Mouse (Mus musculus): ENCODE measurements around the gene Prrc2c. TPM values are rescaled to one million over a fixed set of nuclear protein-coding genes. Genes with fewer than 3 reads are reported as not detected.
A peak's percentile ranks its signal among the peaks of the same experiment; 100 is the strongest.
"Not testable (repeated sequence)": the region's sequence is repeated elsewhere in the genome, so short reads cannot be mapped to it uniquely, and the experiment has no call there.

The Prrc2c gene
- polyA plus RNA-seq (2015; fragmentation: Nextera tagmentation; extraction: Ambion mirVana) = 64.4 and 75.8 TPM in 2 replicates

GRCm38 (mm10) chr1:162740401-162740835 lies at the start of gene Prrc2c:
Gene Prrc2c (minus strand): TSS chr1:162740556.
- Histone ChIP-seq H3K4me3 (ENCODE audit: low read depth, low read length) (peak within 1 kb of the TSS; percentile 93), H3K27ac (ENCODE audit: low read depth, low read length) (peak within 1 kb of the TSS; percentile 96), H3K4me2 (replicated peaks; ENCODE audit: low read depth) (peak within 1 kb of the TSS; percentile 77), H3K36me3 (ENCODE audit: control insufficient read depth, insufficient read depth) (no peaks in the 10 kb centered on the region), H3K4me1 (replicated peaks; ENCODE audit: control insufficient read depth, insufficient read depth, low read length) (peaks cover 11% of the 10 kb centered on the region; the same call in 1 of the 2 replicates), H3K9me3 (ENCODE audit: control insufficient read depth) (no peaks in the 10 kb centered on the region), H3K9ac (ENCODE audit: low read depth, low read length) (peak within 1 kb of the TSS; percentile 95), H3K27me3 (replicated peaks; ENCODE audit: control insufficient read depth, insufficient read depth, low read length) (no peaks in the 10 kb centered on the region)
- peak; percentile 80 for TF ChIP-seq CTCF (IDR thresholded peaks at IDR 0.05; ENCODE audit: low read depth)
- peak; percentile 96 for ATAC-seq
- WGBS = under 1% methylated on average over 36 of the region's 36 CpGs

DNA sequence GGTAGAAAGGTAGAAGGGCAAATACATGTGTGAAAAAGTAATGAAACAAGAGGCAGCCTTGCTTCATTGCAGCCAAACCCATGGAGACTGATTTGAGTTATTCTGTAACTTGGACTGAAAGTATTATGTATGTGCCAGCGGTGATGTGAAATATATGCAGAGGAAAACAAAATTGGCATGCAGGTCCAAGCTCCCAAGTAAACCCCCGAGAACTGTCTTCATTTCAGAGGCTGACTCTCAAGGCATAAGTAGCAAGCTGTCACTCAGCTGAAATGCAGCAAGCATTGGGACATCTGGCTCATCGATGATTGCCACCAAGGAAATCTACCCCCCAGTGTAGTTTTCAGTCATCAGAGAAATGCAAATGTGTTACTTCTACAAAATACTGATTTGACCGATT lies 44.9 kb upstream of the Prrc2c start:
- no peak for TF ChIP-seq CTCF (IDR thresholded peaks at IDR 0.05; ENCODE audit: low read depth)
- no peaks in the 10 kb centered on the region for H3K36me3 ChIP-seq (ENCODE audit: control insufficient read depth, insufficient read depth)
- no peaks in the 10 kb centered on the region for H3K27me3 ChIP-seq (replicated peaks; ENCODE audit: control insufficient read depth, insufficient read depth, low read length)
- no peak overlapping the region for H3K4me3 ChIP-seq (ENCODE audit: low read depth, low read length)
- H3K9me3 ChIP-seq (ENCODE audit: control insufficient read depth) = no peaks in the 10 kb centered on the region
- no peak overlapping the region for H3K9ac ChIP-seq (ENCODE audit: low read depth, low read length)
- H3K4me1 ChIP-seq (replicated peaks; ENCODE audit: control insufficient read depth, insufficient read depth, low read length) = no peaks in the 10 kb centered on the region
- no peak overlapping the region for H3K4me2 ChIP-seq (replicated peaks; ENCODE audit: low read depth)
- no peak for ATAC-seq
- WGBS = 87% methylated on average over 4 of the region's 4 CpGs
- H3K27ac ChIP-seq (ENCODE audit: low read depth, low read length) = no peak overlapping the region

DNA sequence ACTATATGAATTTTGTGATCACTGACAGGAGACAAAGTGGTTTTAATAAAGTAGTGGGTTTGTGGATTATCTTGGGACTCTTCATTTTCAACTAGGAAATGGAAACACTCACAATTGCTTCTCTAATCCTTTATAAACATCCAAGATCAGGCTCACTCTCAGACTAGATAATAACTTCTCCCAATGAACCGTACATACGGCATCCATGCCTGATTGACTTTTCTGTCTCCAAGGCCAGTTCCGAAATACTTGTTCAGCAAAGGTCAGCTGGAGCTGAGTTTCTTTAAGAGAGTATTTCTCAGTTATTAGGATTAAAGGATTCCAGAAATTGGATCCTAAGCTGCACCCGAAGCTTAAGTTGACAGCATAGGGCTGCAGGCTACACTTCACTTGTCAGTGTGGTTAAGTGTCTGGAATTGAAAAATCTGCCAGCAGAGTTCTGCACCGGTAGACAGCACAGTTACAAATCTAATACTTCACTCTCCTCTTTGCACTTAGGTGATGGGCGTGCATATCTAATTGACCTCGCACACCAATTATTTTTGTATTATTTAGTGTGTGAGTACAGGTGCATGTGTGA lies 43.4 kb upstream of the Prrc2c start:
- 83% methylated on average over 7 of the region's 7 CpGs for WGBS
- H3K9ac ChIP-seq (ENCODE audit: low read depth, low read length) = no peak overlapping the region
- H3K36me3 ChIP-seq (ENCODE audit: control insufficient read depth, insufficient read depth) = no peaks in the 10 kb centered on the region
- no peak overlapping the region for H3K4me3 ChIP-seq (ENCODE audit: low read depth, low read length)
- H3K9me3 ChIP-seq (ENCODE audit: control insufficient read depth) = no peaks in the 10 kb centered on the region
- H3K4me2 ChIP-seq (replicated peaks; ENCODE audit: low read depth) = no peak overlapping the region
- H3K4me1 ChIP-seq (replicated peaks; ENCODE audit: control insufficient read depth, insufficient read depth, low read length) = no peaks in the 10 kb centered on the region
- no peaks in the 10 kb centered on the region for H3K27me3 ChIP-seq (replicated peaks; ENCODE audit: control insufficient read depth, insufficient read depth, low read length)
- no peak for ATAC-seq
- TF ChIP-seq CTCF (IDR thresholded peaks at IDR 0.05; ENCODE audit: low read depth) = no peak
- no peak overlapping the region for H3K27ac ChIP-seq (ENCODE audit: low read depth, low read length)

DNA sequence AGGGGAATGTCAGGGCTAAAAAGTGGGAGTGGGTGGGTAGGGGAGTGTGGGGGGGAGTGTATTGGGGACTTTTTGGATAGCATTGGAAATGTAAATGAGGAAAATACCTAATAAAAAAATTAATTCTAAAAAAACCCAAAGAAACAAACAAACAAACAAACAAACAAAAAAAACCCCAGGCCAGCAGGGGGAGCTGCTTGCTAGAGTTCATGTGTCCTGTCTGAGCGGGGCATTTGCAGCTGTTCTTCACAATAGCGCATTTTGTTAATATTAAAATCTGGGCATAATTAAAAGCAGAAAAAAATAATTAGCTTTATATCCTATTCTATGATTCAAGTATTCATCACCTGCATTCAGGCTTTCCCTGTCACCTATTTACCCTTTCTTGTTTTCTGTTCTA lies 40.7 kb upstream of the Prrc2c start:
- not testable (repeated sequence) for H3K4me2 ChIP-seq (replicated peaks; ENCODE audit: low read depth); H3K4me3 ChIP-seq (ENCODE audit: low read depth, low read length); H3K27ac ChIP-seq (ENCODE audit: low read depth, low read length); H3K4me1 ChIP-seq (replicated peaks; ENCODE audit: control insufficient read depth, insufficient read depth, low read length); H3K36me3 ChIP-seq (ENCODE audit: control insufficient read depth, insufficient read depth); H3K9ac ChIP-seq (ENCODE audit: low read depth, low read length); H3K27me3 ChIP-seq (replicated peaks; ENCODE audit: control insufficient read depth, insufficient read depth, low read length); ATAC-seq; H3K9me3 ChIP-seq (ENCODE audit: control insufficient read depth)
- 94% methylated on average over 2 of the region's 2 CpGs for WGBS

- no peaks in the 10 kb centered on the region for H3K9me3 ChIP-seq (ENCODE audit: control insufficient read depth)
- TF ChIP-seq CTCF (IDR thresholded peaks at IDR 0.05; ENCODE audit: low read depth) = no peak
- ATAC-seq = no peak
- no peaks in the 10 kb centered on the region for H3K27me3 ChIP-seq (replicated peaks; ENCODE audit: control insufficient read depth, insufficient read depth, low read length)
- no peaks in the 10 kb centered on the region for H3K36me3 ChIP-seq (ENCODE audit: control insufficient read depth, insufficient read depth)
- no peaks in the 10 kb centered on the region for H3K4me1 ChIP-seq (replicated peaks; ENCODE audit: control insufficient read depth, insufficient read depth, low read length)
- no peak overlapping the region for H3K4me3 ChIP-seq (ENCODE audit: low read depth, low read length)
- WGBS = 86% methylated on average over 5 of the region's 5 CpGs
- H3K4me2 ChIP-seq (replicated peaks; ENCODE audit: low read depth) = no peak overlapping the region
- no peak overlapping the region for H3K27ac ChIP-seq (ENCODE audit: low read depth, low read length)
- no peak overlapping the region for H3K9ac ChIP-seq (ENCODE audit: low read depth, low read length)
These were observed 37.7 kb upstream of the Prrc2c start for GRCm38 (mm10) chr1:162777943-162778538.

DNA sequence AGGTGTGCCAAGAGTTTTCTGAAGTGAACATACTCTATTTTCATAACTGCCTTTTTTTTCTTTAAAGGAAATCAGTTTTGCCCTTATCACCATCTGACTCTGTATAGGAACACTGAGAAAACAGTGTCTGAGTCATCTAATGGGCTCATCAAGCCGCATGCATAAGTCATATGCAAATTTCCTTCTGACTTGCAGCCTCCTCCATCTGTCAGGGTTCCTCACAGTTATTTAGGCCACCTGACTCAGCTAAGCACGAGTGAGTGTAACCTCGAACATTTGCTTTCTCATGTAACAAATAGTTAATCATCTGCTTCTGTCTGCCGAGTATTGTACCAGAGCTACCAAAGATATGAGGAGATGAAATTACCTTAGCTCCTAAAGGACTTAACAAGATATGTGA lies 33.3 kb upstream of the Prrc2c start:
- no peaks in the 10 kb centered on the region for H3K4me1 ChIP-seq (replicated peaks; ENCODE audit: control insufficient read depth, insufficient read depth, low read length)
- ATAC-seq = no peak
- no peak overlapping the region for H3K27ac ChIP-seq (ENCODE audit: low read depth, low read length)
- H3K27me3 ChIP-seq (replicated peaks; ENCODE audit: control insufficient read depth, insufficient read depth, low read length) = no peaks in the 10 kb centered on the region
- H3K4me3 ChIP-seq (ENCODE audit: low read depth, low read length) = no peak overlapping the region
- no peaks in the 10 kb centered on the region for H3K36me3 ChIP-seq (ENCODE audit: control insufficient read depth, insufficient read depth)
- WGBS = 53% methylated on average over 4 of the region's 4 CpGs
- H3K9ac ChIP-seq (ENCODE audit: low read depth, low read length) = no peak overlapping the region
- no peaks in the 10 kb centered on the region for H3K9me3 ChIP-seq (ENCODE audit: control insufficient read depth)
- TF ChIP-seq CTCF (IDR thresholded peaks at IDR 0.05; ENCODE audit: low read depth) = no peak
- H3K4me2 ChIP-seq (replicated peaks; ENCODE audit: low read depth) = no peak overlapping the region

Data from intestine, postnatal 0 days (tissue).